Mouse (Mus musculus) heart, postnatal 0 days (tissue): Measurements from ENCODE around the gene Wnt3a. TPM values are rescaled to one million over a fixed set of nuclear protein-coding genes. Genes with fewer than 3 reads are reported as not detected.
A peak's percentile ranks its signal among the peaks of the same experiment; 100 is the strongest.

ENCODE experiments used
- ATAC-seq: fragments of 200-750 bp; cut with Nextera tagmentation; 2 replicates; pipeline ENCODE4 v1.8.0; 2017; ENCODE audit warnings: low read depth, moderate number of reproducible peaks, moderate library complexity; ENCODE audit not compliant: insufficient read depth
- DNase-seq: peaks from one replicate; pipeline ENCODE4 v3.0.0-alpha.2; 2016; ENCODE audit warnings: low spot score
- H3K27ac ChIP-seq: fragments of 300-500 bp; sonication (generic); 2 replicates; pipeline ENCODE4 v1.5.1; 2014; ENCODE audit warnings: low read depth, mild to moderate bottlenecking
- H3K27me3 ChIP-seq: fragments of 300-500 bp; sonication (generic); 2 replicates; pipeline ENCODE4 v1.6.1; 2014; ENCODE audit warnings: low read length, mixed read lengths; ENCODE audit not compliant: control insufficient read depth, insufficient read depth
- H3K36me3 ChIP-seq: fragments of 300-500 bp; sonication (generic); replicated peaks from 2 replicates; pipeline ENCODE4 v1.6.1; 2014; ENCODE audit warnings: low read length, mixed read lengths; ENCODE audit not compliant: control insufficient read depth, insufficient read depth
- H3K4me1 ChIP-seq: fragments of 300-500 bp; sonication (generic); 2 replicates; pipeline ENCODE4 v1.6.1; 2014; ENCODE audit warnings: antibody characterized with exemption; ENCODE audit not compliant: control insufficient read depth, insufficient read depth
- H3K4me2 ChIP-seq: fragments of 300-500 bp; sonication (generic); 2 replicates; pipeline ENCODE4 v1.6.1; 2014; ENCODE audit warnings: low read depth, mild to moderate bottlenecking, low read length, moderate library complexity
- H3K4me3 ChIP-seq: fragments of 300-500 bp; sonication (generic); 2 replicates; pipeline ENCODE4 v1.5.1; 2014; ENCODE audit warnings: low read depth, low read length
- H3K9ac ChIP-seq: fragments of 300-500 bp; sonication (generic); replicated peaks from 2 replicates; pipeline ENCODE4 v1.6.1; 2014; ENCODE audit warnings: low read depth, low read length, mixed read lengths
- H3K9me3 ChIP-seq: fragments of 300-500 bp; sonication (generic); replicated peaks from 2 replicates; pipeline ENCODE4 v1.6.1; 2016; ENCODE audit warnings: low read length; ENCODE audit not compliant: control insufficient read depth
- CTCF ChIP-seq: IDR thresholded peaks from 2 replicates; pipeline ENCODE4 v1.5.1; 2016; ENCODE audit warnings: antibody characterized with exemption, control low read depth, low read depth
- EP300 ChIP-seq: IDR thresholded peaks from 2 replicates; pipeline ENCODE4 v1.6.1; 2016; ENCODE audit warnings: antibody characterized with exemption, low read depth
- WGBS: fragments of 180-500 bp; shearing (Covaris S2); extraction: QIAGEN DNeasy Blood & Tissue Kit; methylation state at CpG from one replicate; pipeline ENCODE4 v1.1.7; 2014; 5-methylcytosine and 5-hydroxymethylcytosine counted together
- polyA plus RNA-seq: library from polyadenylated mRNA; unstranded; fragments of >200 nt; fragmentation: Nextera tagmentation; extraction: Ambion mirVana; gene quantifications from 2 replicates; pipeline ENCODE4 v1.2.1, GENCODE M21; 2015
- total RNA-seq: library from RNA; depleted of rRNA; stranded (reverse); fragments of >200 nt; gene quantifications from 2 replicates; pipeline ENCODE4 v1.2.3, GENCODE M21; 2014; ENCODE audit warnings: low replicate concordance

The Wnt3a gene
- total and polyA plus RNA-seq, 2 experiments from 2014 or later, result not detected

DNA sequence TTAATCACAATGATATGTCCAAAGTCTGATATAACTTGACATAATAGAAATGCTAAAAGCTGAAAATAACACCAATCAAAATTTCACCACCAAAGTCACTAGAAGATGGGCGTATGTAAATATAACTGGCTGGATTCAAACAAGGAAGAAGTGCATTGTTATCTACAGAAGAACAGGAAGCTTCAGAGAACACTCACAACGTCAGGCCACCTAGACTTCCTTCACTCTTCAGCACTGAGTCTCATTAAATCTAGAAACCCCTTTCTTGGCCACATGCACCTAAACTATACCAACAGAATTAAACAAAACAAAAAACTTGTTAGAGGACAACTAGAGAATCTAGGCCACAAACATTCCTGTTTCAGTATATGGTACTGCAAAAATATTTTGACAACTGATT lies 66.1 kb downstream of the Wnt3a start:
- Histone ChIP-seq H3K4me3 (no peak overlapping the region), H3K9ac (no peak overlapping the region), H3K4me2 (peak overlapping the region; percentile 5; the same call in 1 of the 2 replicates), H3K27me3 (no peaks in the 10 kb centered on the region), H3K9me3 (no peaks in the 10 kb centered on the region), H3K36me3 (peaks cover 6% of the 10 kb centered on the region; the same call in 1 of the 2 replicates), H3K27ac (no peak overlapping the region), H3K4me1 (peaks cover 67% of the 10 kb centered on the region)
- DNase-seq (no peak), ATAC-seq (no peak)
- 18% methylated on average over 2 of the region's 2 CpGs for WGBS
- no peak for TF ChIP-seq EP300
- TF ChIP-seq CTCF, result no peak

DNA sequence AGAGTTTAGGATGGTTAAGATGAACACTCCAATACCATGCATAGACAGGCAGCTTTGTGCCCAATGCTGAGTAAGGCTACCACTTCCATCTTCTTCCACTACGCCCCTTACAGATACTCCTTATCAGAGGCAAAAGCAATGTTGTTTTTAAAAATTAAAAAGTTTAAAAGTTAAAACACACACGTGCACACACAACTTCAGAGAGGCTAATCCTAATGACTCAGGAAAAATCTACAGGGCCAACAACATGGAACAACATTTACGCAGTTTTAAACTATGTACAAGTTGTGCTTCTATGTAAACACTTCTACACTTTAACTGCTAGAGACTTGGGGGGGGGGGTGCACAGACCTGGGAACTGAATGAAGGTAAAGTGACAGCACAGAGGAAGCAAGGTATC lies 66.5 kb downstream of the Wnt3a start:
- Histone ChIP-seq H3K4me2 (peak overlapping the region; percentile 5; the same call in 1 of the 2 replicates), H3K27me3 (no peaks in the 10 kb centered on the region), H3K9me3 (no peaks in the 10 kb centered on the region), H3K4me3 (no peak overlapping the region), H3K9ac (no peak overlapping the region), H3K27ac (no peak overlapping the region), H3K36me3 (peaks cover 8% of the 10 kb centered on the region; the same call in 1 of the 2 replicates), H3K4me1 (peaks cover 67% of the 10 kb centered on the region)
- TF ChIP-seq EP300, result no peak
- TF ChIP-seq CTCF, result no peak
- DNase-seq (no peak), ATAC-seq (no peak)
- WGBS, result 77% methylated on average over 3 of the region's 3 CpGs

DNA sequence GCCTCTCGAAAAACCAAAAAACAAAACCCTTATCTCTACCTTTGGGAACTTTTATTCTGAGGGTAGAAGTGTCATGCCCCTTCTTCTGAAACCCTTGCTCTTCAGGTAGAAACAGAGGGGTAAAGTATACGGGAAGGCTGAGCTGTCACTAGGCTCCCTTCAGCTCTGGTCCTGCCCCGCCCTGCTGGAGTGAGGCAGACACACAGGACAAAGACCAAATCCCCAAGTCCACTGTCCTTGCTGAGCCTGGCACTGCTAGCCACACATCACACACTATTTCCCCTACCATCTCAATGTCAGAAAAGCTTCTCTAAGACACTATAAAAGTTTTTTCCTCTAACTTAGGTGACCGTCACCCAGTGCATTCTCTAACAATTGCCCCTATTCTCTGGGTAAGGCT lies 68.2 kb downstream of the Wnt3a start:
- peaks cover 76% of the 10 kb centered on the region for H3K4me1 ChIP-seq
- ATAC-seq, result no peak
- no peak overlapping the region for H3K4me3 ChIP-seq
- H3K9me3 ChIP-seq, result no peaks in the 10 kb centered on the region
- no peak for DNase-seq
- 71% methylated on average over 4 of the region's 4 CpGs for WGBS
- no peaks in the 10 kb centered on the region for H3K27me3 ChIP-seq
- H3K4me2 ChIP-seq, result no peak overlapping the region
- no peak overlapping the region for H3K9ac ChIP-seq
- TF ChIP-seq EP300, result no peak
- no peak for TF ChIP-seq CTCF
- no peak overlapping the region for H3K27ac ChIP-seq
- H3K36me3 ChIP-seq, result peaks cover 8% of the 10 kb centered on the region

DNA sequence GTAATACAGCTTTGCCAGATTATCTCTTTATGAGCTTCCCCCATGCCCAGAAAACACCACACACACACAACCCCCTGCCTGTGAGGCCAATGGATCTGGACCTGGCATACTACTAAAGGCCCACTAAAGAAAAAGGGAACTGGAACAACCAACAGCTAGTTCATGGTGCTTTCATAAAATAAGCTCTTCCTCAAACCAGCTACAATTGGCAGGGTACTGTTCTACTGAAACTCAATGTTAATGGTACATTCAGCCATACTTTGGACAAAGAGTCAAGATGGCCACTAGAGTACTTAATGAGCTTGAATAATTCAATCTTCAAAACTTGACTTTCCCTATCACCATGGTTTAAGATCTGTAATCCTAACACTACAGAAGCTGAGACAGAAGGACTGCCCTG lies 68.9 kb downstream of the Wnt3a start:
- Histone ChIP-seq H3K4me2 (no peak overlapping the region), H3K36me3 (peaks cover 8% of the 10 kb centered on the region), H3K4me3 (no peak overlapping the region), H3K9me3 (no peaks in the 10 kb centered on the region), H3K4me1 (peaks cover 79% of the 10 kb centered on the region), H3K9ac (no peak overlapping the region), H3K27ac (no peak overlapping the region), H3K27me3 (no peaks in the 10 kb centered on the region)
- TF ChIP-seq CTCF (no peak), EP300 (no peak)
- no peak for ATAC-seq
- DNase-seq, result no peak

DNA sequence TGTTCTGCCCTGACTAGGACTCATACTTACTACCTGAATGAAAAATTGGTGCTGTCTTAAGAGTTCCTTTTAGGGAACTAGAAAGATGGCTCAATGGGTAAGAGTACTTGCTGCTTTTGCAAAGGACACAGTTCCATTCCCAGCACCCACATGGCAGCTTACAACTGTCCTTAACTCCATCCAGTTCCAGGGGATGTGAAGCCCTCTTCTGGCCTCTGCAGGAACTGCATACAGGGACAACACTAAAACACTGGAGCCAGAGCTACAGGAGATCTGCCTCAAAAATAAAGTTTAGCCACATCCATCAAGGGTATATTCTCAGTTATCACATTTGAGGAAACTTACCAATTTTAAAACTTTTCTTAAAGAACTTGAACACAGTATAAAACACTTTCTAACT lies 71.5 kb downstream of the Wnt3a start:
- ATAC-seq, result no peak
- no peak for DNase-seq
- Histone ChIP-seq H3K4me1 (peaks cover 67% of the 10 kb centered on the region), H3K4me3 (no peak overlapping the region), H3K27ac (no peak overlapping the region), H3K9me3 (no peaks in the 10 kb centered on the region), H3K36me3 (peaks cover 16% of the 10 kb centered on the region), H3K4me2 (no peak overlapping the region), H3K9ac (no peak overlapping the region), H3K27me3 (no peaks in the 10 kb centered on the region)
- no peak for TF ChIP-seq EP300
- TF ChIP-seq CTCF, result peak; percentile 44

DNA sequence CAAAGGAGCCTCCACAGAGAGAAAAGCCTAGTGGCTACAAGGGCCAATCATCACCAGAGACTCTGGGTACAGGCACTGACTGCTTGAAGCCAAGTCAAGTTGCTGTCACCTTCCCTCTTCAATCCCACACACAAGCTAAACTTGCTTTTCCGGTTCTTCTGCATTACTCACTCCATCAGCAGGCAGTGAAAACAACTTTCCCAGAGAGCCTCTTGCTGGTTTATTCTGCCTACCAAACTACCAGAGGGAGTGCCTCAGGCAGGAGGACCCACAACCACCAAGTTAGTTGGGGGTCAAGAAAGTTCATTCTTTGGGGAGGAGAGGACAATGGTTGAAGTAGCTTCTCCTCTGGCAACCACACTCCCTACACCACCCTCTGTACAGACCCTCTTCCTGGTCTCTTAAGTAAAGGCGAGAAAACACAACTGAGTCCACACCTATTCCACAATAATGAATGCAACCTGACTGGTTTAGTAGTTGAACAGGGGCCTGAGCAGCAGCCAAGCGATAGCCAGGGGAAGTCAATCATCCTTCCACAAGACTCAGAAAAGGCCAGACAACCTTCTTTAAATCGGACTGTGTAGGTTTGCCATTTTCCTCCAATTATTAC lies 72.1 kb downstream of the Wnt3a start:
- 67% methylated on average over 4 of the region's 4 CpGs for WGBS
- H3K27ac ChIP-seq, result peak overlapping the region; percentile 20; the same call in 1 of the 2 replicates
- DNase-seq (no peak), ATAC-seq (no peak)
- no peak overlapping the region for H3K9ac ChIP-seq
- no peaks in the 10 kb centered on the region for H3K27me3 ChIP-seq
- no peaks in the 10 kb centered on the region for H3K9me3 ChIP-seq
- H3K4me1 ChIP-seq, result peaks cover 61% of the 10 kb centered on the region
- H3K4me2 ChIP-seq, result no peak overlapping the region
- peaks cover 12% of the 10 kb centered on the region for H3K36me3 ChIP-seq
- H3K4me3 ChIP-seq, result no peak overlapping the region
- TF ChIP-seq CTCF, result no peak
- TF ChIP-seq EP300, result no peak
